Mouse (Mus musculus) lung, adult 2 months (tissue): Measurements from ENCODE around the gene Phf7.

Experiments used
- CTCF ChIP-seq: fragments of 200-500 bp; IDR thresholded peaks from 2 replicates; pipeline ENCODE4 v1.5.1; 2011; ENCODE audit warnings: mild to moderate bottlenecking, low read length, control low read depth; ENCODE audit not compliant: insufficient read depth
- POLR2A ChIP-seq: fragments of 200-500 bp; IDR thresholded peaks from 2 replicates; pipeline ENCODE4 v1.6.1; 2011; ENCODE audit warnings: low read depth, mild to moderate bottlenecking, control low read depth, low read length, borderline replicate concordance; ENCODE audit errors: extremely low read depth

- TF ChIP-seq CTCF (no peak), POLR2A (no peak)
These were observed 56.1 kb downstream of the Phf7 start for GRCm38 (mm10) chr14:31194891-31195513.
